Mouse (Mus musculus): ENCODE measurements around the gene Gm9049.
"Not testable (repeated sequence)": the region's sequence is repeated elsewhere in the genome, so short reads cannot be mapped to it uniquely, and the experiment has no call there.

- not testable (repeated sequence) for TF ChIP-seq CTCF, POLR2A (IDR thresholded peaks at IDR 0.05; ENCODE audit: extremely low read depth, insufficient read depth, low read length)
Measured at GRCm38 (mm10) chr10:118302133-118302532, 51.8 kb downstream of the Gm9049 start.
